Mouse (Mus musculus): ENCODE measurements around the gene Tfe3.
A peak's percentile ranks its signal among the peaks of the same experiment; 100 is the strongest.

DNA sequence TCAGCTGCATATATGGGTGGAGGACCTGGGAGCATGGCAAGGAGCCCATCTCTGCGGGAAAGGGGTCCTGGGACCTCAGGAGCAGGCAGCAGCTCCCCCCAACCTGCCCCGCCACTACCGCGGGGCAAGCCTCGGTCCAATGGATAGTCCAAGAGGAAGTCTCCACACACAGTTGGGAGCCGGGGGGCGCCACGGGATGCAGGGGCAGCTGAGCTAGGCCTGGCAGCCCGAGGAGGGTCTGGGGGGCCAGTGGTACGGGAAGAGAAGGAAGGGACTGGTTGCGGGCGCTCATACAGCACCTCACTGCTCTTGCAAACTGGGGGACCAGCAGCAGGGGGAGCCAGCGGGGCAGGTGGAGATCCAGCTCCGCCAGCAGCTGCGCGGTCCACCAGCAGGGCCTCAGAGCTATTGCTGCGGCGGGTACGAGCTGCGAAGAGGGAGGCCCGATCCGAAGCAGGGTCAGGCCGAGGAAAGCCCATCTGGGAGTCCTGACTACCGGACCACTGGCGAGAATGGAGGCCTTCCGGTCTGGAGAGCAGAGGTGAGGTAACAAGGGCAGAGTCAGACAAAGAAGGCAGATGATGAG lies 28.7 kb upstream of the Tfe3 start:
- peak; percentile 61 for TF ChIP-seq CTCF (IDR thresholded peaks at IDR 0.05; ENCODE audit: low read depth, low read length)
- TF ChIP-seq POLR2A (IDR thresholded peaks at IDR 0.05; ENCODE audit: extremely low read depth, insufficient read depth, low read length): no peak
